Mouse (Mus musculus): Measurements from ENCODE around the gene Ankrd55. TPM values are rescaled to one million over a fixed set of nuclear protein-coding genes. Genes with fewer than 3 reads are reported as not detected.
A peak's percentile ranks its signal among the peaks of the same experiment; 100 is the strongest.

Ankrd55 gene
- polyA plus RNA-seq, 1 experiment = 0.74 TPM

DNA sequence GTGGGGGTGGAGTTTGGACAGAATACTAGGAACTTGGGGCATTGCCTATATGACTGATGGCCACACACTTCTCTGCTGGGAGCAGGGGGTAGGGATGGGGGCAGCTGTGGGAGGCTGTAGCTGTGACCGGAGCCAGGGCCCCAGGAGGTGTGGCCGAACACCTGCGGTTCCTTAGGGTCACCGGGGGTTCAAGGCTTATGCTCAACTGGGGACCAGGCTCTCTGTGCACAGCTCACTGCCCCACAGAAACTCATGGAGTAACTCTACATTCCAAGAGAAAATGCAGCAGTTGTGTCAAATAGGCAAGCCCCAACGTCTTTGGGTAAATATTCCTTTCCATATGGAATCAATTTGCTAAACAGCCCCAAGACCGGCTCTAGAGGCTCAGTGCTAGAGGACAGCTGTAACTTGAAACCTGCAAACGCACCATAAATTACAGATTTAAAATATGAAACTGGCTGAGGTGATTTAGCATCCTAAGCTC, 58.5 kb downstream of the Ankrd55 start:
- H3K4me3 ChIP-seq (ENCODE audit: insufficient read depth, low read length) = no peak overlapping the region
- H3K27ac ChIP-seq (ENCODE audit: insufficient read depth, low read length) = peak overlapping the region; percentile 85
- TF ChIP-seq CTCF (IDR thresholded peaks at IDR 0.05; ENCODE audit: borderline replicate concordance, insufficient read depth, low read length) (no peak), POLR2A (IDR thresholded peaks at IDR 0.05; ENCODE audit: low read depth, low read length) (no peak)
- H3K4me1 ChIP-seq (ENCODE audit: control insufficient read depth, insufficient read depth, low read length) = peaks cover 20% of the 10 kb centered on the region

DNA sequence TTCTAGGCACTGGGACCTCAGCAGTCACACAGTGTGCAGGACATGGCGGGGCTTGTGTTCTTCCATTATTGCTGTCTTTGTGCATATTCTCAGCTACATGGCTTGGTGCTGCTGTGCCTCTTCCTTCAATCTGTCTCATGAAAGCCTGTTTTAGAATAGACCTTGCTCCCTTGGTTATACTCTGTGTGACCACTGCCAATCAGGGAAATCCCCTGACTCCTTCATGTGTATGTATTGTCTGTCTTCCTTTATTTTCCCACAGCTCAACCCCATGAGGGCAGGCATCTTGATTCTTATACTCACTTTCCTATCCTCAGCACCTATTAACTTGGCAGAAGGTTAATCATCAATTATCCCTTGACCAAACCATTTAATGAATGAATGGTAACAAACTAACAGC, 60.0 kb downstream of the Ankrd55 start:
- H3K27ac ChIP-seq (ENCODE audit: insufficient read depth, low read length) = no peak overlapping the region
- H3K4me3 ChIP-seq (ENCODE audit: insufficient read depth, low read length) = no peak overlapping the region
- peaks cover 18% of the 10 kb centered on the region for H3K4me1 ChIP-seq (ENCODE audit: control insufficient read depth, insufficient read depth, low read length)
- TF ChIP-seq POLR2A (IDR thresholded peaks at IDR 0.05; ENCODE audit: low read depth, low read length) (no peak), CTCF (IDR thresholded peaks at IDR 0.05; ENCODE audit: borderline replicate concordance, insufficient read depth, low read length) (no peak)

DNA sequence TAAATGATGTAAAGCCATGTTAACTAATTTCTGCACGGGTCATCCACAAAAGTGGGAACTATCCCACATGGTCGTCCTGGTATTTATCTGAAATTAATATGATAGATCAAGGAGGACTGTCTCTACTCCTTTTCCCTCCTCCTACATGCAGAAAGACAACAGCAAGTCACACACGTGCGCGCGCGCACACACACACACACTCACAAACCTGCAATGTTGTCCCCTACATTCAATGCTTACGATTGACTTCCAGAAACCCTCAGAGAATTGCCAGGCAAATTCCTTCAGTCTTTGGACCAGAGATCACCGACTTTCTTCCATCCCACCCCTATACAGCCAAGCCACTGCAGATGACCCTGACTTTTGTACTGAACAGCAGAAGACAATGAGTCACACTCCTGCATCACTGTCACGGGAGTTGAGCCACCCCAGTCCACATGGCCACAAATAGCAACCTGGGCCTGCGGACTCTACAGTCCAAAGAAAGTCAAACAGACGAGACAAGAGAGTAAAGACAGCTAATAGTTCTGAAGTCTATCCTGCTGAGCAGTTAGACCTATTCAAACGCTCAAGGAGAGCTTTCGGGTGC, 60.7 kb downstream of the Ankrd55 start:
- Histone ChIP-seq H3K27ac (ENCODE audit: insufficient read depth, low read length) (no peak overlapping the region), H3K4me1 (ENCODE audit: control insufficient read depth, insufficient read depth, low read length) (peaks cover 14% of the 10 kb centered on the region), H3K4me3 (ENCODE audit: insufficient read depth, low read length) (no peak overlapping the region)
- TF ChIP-seq POLR2A (IDR thresholded peaks at IDR 0.05; ENCODE audit: low read depth, low read length) = no peak
- TF ChIP-seq CTCF (IDR thresholded peaks at IDR 0.05; ENCODE audit: borderline replicate concordance, insufficient read depth, low read length) = no peak

DNA sequence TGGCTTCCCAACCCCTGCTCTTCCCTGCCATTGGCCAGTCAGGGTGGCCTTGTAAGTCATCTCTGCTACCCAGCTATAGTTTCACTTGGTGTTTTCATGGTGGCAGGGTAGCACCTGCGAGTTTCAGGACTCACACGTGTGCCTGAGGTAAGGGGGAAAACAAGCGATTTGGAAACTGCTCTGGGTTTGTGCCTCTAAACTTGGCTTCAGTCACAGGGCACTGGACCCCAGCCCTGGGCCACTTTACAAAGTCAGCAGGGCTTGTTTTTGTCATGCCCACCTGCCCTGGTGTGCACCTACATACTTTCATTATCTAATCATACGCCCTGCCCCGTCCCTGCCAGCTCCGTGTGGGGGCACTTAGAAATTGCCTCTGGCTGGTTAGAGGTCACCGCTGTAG, 61.2 kb downstream of the Ankrd55 start:
- TF ChIP-seq CTCF (IDR thresholded peaks at IDR 0.05; ENCODE audit: borderline replicate concordance, insufficient read depth, low read length) = no peak
- TF ChIP-seq POLR2A (IDR thresholded peaks at IDR 0.05; ENCODE audit: low read depth, low read length) = no peak
- Histone ChIP-seq H3K4me3 (ENCODE audit: insufficient read depth, low read length) (no peak overlapping the region), H3K4me1 (ENCODE audit: control insufficient read depth, insufficient read depth, low read length) (peaks cover 10% of the 10 kb centered on the region), H3K27ac (ENCODE audit: insufficient read depth, low read length) (no peak overlapping the region)

DNA sequence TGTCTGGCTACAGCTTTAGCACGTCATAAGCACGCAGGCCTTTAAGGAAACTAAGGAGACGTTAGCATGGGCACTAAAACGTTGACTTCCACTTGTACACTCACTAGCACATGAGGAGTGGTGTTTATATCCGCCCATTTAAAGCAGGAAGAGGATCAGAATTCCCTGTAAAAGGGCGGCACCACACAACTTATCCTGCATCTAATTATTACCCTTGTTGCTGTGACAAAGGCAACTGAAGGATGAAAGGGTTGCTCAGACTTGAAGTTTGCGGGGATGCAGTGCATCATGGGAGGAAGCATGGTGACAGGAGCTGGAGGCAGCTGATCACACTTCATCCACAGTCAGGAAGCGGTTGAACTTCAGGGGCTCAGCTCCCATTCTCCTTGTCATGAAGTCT, 63.7 kb downstream of the Ankrd55 start:
- TF ChIP-seq CTCF (IDR thresholded peaks at IDR 0.05; ENCODE audit: borderline replicate concordance, insufficient read depth, low read length) (no peak), POLR2A (IDR thresholded peaks at IDR 0.05; ENCODE audit: low read depth, low read length) (no peak)
- Histone ChIP-seq H3K4me1 (ENCODE audit: control insufficient read depth, insufficient read depth, low read length) (peaks cover 4% of the 10 kb centered on the region; the same call in 1 of the 2 replicates), H3K4me3 (ENCODE audit: insufficient read depth, low read length) (no peak overlapping the region), H3K27ac (ENCODE audit: insufficient read depth, low read length) (no peak overlapping the region)

DNA sequence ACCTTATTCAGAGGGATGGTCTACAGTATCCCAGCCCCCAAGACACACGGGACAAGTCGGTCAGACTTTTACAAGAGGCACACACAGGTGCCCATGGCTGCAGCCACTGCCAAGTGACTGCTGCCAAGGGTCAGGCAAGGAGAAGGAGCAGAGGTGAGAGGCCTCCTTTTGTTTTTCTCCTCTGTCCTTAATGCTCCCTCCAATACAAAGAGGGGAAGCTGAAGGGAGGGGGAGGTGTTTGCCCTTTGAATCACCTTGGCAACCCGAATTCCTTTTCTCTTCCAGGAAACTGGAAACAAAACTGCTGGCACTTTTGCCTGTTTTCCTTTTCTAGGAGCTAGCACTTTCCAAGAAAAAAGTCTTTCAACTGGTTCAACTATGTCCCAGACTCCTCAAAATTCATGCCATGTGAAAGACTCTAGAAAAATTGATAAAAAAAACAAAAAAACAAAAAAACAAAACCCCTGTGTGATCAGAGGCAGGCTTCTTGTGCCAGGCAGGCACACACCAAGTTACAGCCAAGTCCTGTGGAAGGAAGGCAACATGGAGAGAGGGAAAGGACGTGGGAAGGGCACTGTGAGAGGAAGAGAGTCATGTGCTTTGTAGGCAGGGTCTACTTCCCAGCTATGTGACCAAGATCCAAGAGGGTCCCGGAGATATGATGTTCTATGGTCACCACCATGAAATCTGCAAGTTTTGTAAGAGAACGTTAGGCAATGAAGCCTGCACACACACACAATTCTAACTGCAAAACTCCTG, 66.0 kb downstream of the Ankrd55 start:
- H3K27ac ChIP-seq (ENCODE audit: insufficient read depth, low read length) = no peak overlapping the region
- H3K4me3 ChIP-seq (ENCODE audit: insufficient read depth, low read length) = no peak overlapping the region
- H3K4me1 ChIP-seq (ENCODE audit: control insufficient read depth, insufficient read depth, low read length) = no peaks in the 10 kb centered on the region
- TF ChIP-seq POLR2A (IDR thresholded peaks at IDR 0.05; ENCODE audit: low read depth, low read length) (no peak), CTCF (IDR thresholded peaks at IDR 0.05; ENCODE audit: borderline replicate concordance, insufficient read depth, low read length) (no peak)

DNA sequence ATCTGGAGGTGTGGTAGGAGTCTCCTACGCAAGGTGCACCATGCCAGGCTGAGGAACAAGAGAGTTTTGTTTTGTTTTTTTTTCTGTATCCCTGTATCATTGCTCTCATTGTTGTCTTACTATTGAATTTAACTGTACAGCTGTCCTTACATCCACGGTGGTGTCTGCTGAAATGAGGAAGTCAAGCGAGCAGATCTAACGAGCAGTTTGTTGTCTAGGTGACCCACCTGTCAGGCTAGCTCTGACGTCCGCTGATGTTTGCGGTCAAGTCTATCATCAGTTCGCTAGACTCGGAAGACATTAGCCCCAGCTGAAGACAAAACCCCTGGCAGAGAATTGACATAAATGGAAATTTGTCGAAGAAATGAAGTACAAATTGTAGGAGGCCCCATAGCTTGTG, 66.7 kb downstream of the Ankrd55 start:
- Histone ChIP-seq H3K4me3 (ENCODE audit: insufficient read depth, low read length) (no peak overlapping the region), H3K27ac (ENCODE audit: insufficient read depth, low read length) (no peak overlapping the region), H3K4me1 (ENCODE audit: control insufficient read depth, insufficient read depth, low read length) (no peaks in the 10 kb centered on the region)
- TF ChIP-seq CTCF (IDR thresholded peaks at IDR 0.05; ENCODE audit: borderline replicate concordance, insufficient read depth, low read length) (no peak), POLR2A (IDR thresholded peaks at IDR 0.05; ENCODE audit: low read depth, low read length) (no peak)

GRCm38 (mm10) chr13:112355794-112356486, 67.7 kb downstream of the Ankrd55 start:
- H3K27ac ChIP-seq (ENCODE audit: insufficient read depth, low read length) = no peak overlapping the region
- no peak for TF ChIP-seq POLR2A (IDR thresholded peaks at IDR 0.05; ENCODE audit: low read depth, low read length)
- no peak for TF ChIP-seq CTCF (IDR thresholded peaks at IDR 0.05; ENCODE audit: borderline replicate concordance, insufficient read depth, low read length)
- no peak overlapping the region for H3K4me3 ChIP-seq (ENCODE audit: insufficient read depth, low read length)
- H3K4me1 ChIP-seq (ENCODE audit: control insufficient read depth, insufficient read depth, low read length) = no peaks in the 10 kb centered on the region

DNA sequence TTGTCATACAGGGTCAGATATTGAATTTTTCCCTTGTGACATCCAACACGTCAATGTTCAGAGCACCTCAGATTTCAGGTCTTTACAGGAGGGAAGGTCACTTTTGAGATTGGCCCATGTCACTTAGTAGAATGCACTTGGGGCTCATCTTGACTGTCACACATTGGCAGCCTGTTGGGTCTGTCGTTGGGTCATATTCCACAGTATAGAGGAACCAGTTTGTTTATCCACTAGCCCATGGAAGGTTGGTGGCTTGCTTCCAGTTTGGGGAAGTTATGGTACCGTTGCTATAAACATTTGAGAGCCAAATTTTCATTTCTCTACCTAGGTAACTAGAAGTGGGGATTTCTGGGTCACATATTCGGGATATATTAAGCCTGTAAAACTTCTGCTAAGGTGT, 73.3 kb downstream of the Ankrd55 start:
- Histone ChIP-seq H3K4me3 (ENCODE audit: insufficient read depth, low read length) (no peak overlapping the region), H3K4me1 (ENCODE audit: control insufficient read depth, insufficient read depth, low read length) (no peaks in the 10 kb centered on the region), H3K27ac (ENCODE audit: insufficient read depth, low read length) (no peak overlapping the region)
- TF ChIP-seq POLR2A (IDR thresholded peaks at IDR 0.05; ENCODE audit: low read depth, low read length) = no peak
- TF ChIP-seq CTCF (IDR thresholded peaks at IDR 0.05; ENCODE audit: borderline replicate concordance, insufficient read depth, low read length) = no peak

- Histone ChIP-seq H3K4me3 (ENCODE audit: insufficient read depth, low read length) (no peak overlapping the region), H3K27ac (ENCODE audit: insufficient read depth, low read length) (peak overlapping the region; percentile 24), H3K4me1 (ENCODE audit: control insufficient read depth, insufficient read depth, low read length) (no peaks in the 10 kb centered on the region)
- TF ChIP-seq CTCF (IDR thresholded peaks at IDR 0.05; ENCODE audit: borderline replicate concordance, insufficient read depth, low read length) (no peak), POLR2A (IDR thresholded peaks at IDR 0.05; ENCODE audit: low read depth, low read length) (no peak)
Measured at GRCm38 (mm10) chr13:112363218-112363617, 75.0 kb downstream of the Ankrd55 start.

Measured in embryonic fibroblast, embryonic 13.5 days (primary cell).